Mouse (Mus musculus): Measurements from ENCODE around the gene Fam229b. TPM values are rescaled to one million over a fixed set of nuclear protein-coding genes. Genes with fewer than 3 reads are reported as not detected.

Gene Fam229b
- polyA plus RNA-seq, 1 experiment from 2014 or later, result 11.8 TPM

GRCm38 (mm10) chr10:39142216-39142615, 8.5 kb upstream of the Fam229b start:
- DNase-seq (ENCODE audit: low spot score), result no peak
- no peak overlapping the region for H3K9ac ChIP-seq (ENCODE audit: low read length)
- ATAC-seq (ENCODE audit: insufficient read depth, low FRiP score, low TSS enrichment), result no peak
- H3K4me2 ChIP-seq (ENCODE audit: low read depth), result no peak overlapping the region
- no peak overlapping the region for H3K4me3 ChIP-seq (ENCODE audit: low read depth, low read length)
- peaks cover 4% of the 10 kb centered on the region; the same call in 1 of the 2 replicates for H3K36me3 ChIP-seq (ENCODE audit: control insufficient read depth, insufficient read depth, low read length)
- WGBS, result 77% methylated on average over 12 of the region's 12 CpGs
- H3K27ac ChIP-seq (ENCODE audit: low read depth, low read length), result no peak overlapping the region
- no peaks in the 10 kb centered on the region for H3K27me3 ChIP-seq (ENCODE audit: control insufficient read depth, insufficient read depth, low read length)
- no peaks in the 10 kb centered on the region for H3K9me3 ChIP-seq (ENCODE audit: control insufficient read depth, low read length)
- no peaks in the 10 kb centered on the region for H3K4me1 ChIP-seq (ENCODE audit: control insufficient read depth, insufficient read depth, low read length)

GRCm38 (mm10) chr10:39141401-39141800, 7.7 kb upstream of the Fam229b start:
- no peak overlapping the region for H3K27ac ChIP-seq (ENCODE audit: low read depth, low read length)
- ATAC-seq (ENCODE audit: insufficient read depth, low FRiP score, low TSS enrichment) (no peak), DNase-seq (ENCODE audit: low spot score) (no peak)
- H3K9me3 ChIP-seq (ENCODE audit: control insufficient read depth, low read length), result no peaks in the 10 kb centered on the region
- H3K9ac ChIP-seq (ENCODE audit: low read length), result no peak overlapping the region
- peaks cover 6% of the 10 kb centered on the region; the same call in 1 of the 2 replicates for H3K36me3 ChIP-seq (ENCODE audit: control insufficient read depth, insufficient read depth, low read length)
- WGBS, result 94% methylated on average over 2 of the region's 2 CpGs
- no peaks in the 10 kb centered on the region for H3K4me1 ChIP-seq (ENCODE audit: control insufficient read depth, insufficient read depth, low read length)
- no peak overlapping the region for H3K4me2 ChIP-seq (ENCODE audit: low read depth)
- H3K4me3 ChIP-seq (ENCODE audit: low read depth, low read length), result no peak overlapping the region
- no peaks in the 10 kb centered on the region for H3K27me3 ChIP-seq (ENCODE audit: control insufficient read depth, insufficient read depth, low read length)

GRCm38 (mm10) chr10:39140843-39141242, 7.1 kb upstream of the Fam229b start:
- Histone ChIP-seq H3K36me3 (ENCODE audit: control insufficient read depth, insufficient read depth, low read length) (peaks cover 4% of the 10 kb centered on the region; the same call in 1 of the 2 replicates), H3K9ac (ENCODE audit: low read length) (no peak overlapping the region), H3K27me3 (ENCODE audit: control insufficient read depth, insufficient read depth, low read length) (no peaks in the 10 kb centered on the region), H3K4me3 (ENCODE audit: low read depth, low read length) (no peak overlapping the region), H3K4me2 (ENCODE audit: low read depth) (no peak overlapping the region), H3K4me1 (ENCODE audit: control insufficient read depth, insufficient read depth, low read length) (no peaks in the 10 kb centered on the region), H3K27ac (ENCODE audit: low read depth, low read length) (no peak overlapping the region), H3K9me3 (ENCODE audit: control insufficient read depth, low read length) (no peaks in the 10 kb centered on the region)
- 46% methylated on average over 14 of the region's 14 CpGs for WGBS
- peak; percentile 78; the same call in 1 of the 2 replicates for ATAC-seq (ENCODE audit: insufficient read depth, low FRiP score, low TSS enrichment)
- DNase-seq (ENCODE audit: low spot score), result peak; percentile 76

- no peak overlapping the region for H3K9ac ChIP-seq (ENCODE audit: low read length)
- no peak for DNase-seq (ENCODE audit: low spot score)
- H3K4me3 ChIP-seq (ENCODE audit: low read depth, low read length), result no peak overlapping the region
- H3K27ac ChIP-seq (ENCODE audit: low read depth, low read length), result no peak overlapping the region
- no peak for ATAC-seq (ENCODE audit: insufficient read depth, low FRiP score, low TSS enrichment)
- WGBS, result 86% methylated on average over 6 of the region's 6 CpGs
- H3K9me3 ChIP-seq (ENCODE audit: control insufficient read depth, low read length), result no peaks in the 10 kb centered on the region
- no peak overlapping the region for H3K4me2 ChIP-seq (ENCODE audit: low read depth)
- H3K36me3 ChIP-seq (ENCODE audit: control insufficient read depth, insufficient read depth, low read length), result peaks cover 4% of the 10 kb centered on the region; the same call in 1 of the 2 replicates
- no peaks in the 10 kb centered on the region for H3K27me3 ChIP-seq (ENCODE audit: control insufficient read depth, insufficient read depth, low read length)
- peaks cover 4% of the 10 kb centered on the region; the same call in 1 of the 2 replicates for H3K4me1 ChIP-seq (ENCODE audit: control insufficient read depth, insufficient read depth, low read length)
These were observed 5.0 kb upstream of the Fam229b start for GRCm38 (mm10) chr10:39138761-39139160.

GRCm38 (mm10) chr10:39137766-39138165, 4.1 kb upstream of the Fam229b start:
- WGBS, result 92% methylated on average over 3 of the region's 3 CpGs
- DNase-seq (ENCODE audit: low spot score) (no peak), ATAC-seq (ENCODE audit: insufficient read depth, low FRiP score, low TSS enrichment) (no peak)
- no peak overlapping the region for H3K27ac ChIP-seq (ENCODE audit: low read depth, low read length)
- H3K4me1 ChIP-seq (ENCODE audit: control insufficient read depth, insufficient read depth, low read length), result peaks cover 4% of the 10 kb centered on the region; the same call in 1 of the 2 replicates
- peaks cover 3% of the 10 kb centered on the region; the same call in 1 of the 2 replicates for H3K36me3 ChIP-seq (ENCODE audit: control insufficient read depth, insufficient read depth, low read length)
- H3K9ac ChIP-seq (ENCODE audit: low read length), result no peak overlapping the region
- no peak overlapping the region for H3K4me3 ChIP-seq (ENCODE audit: low read depth, low read length)
- H3K9me3 ChIP-seq (ENCODE audit: control insufficient read depth, low read length), result no peaks in the 10 kb centered on the region
- no peaks in the 10 kb centered on the region for H3K27me3 ChIP-seq (ENCODE audit: control insufficient read depth, insufficient read depth, low read length)
- no peak overlapping the region for H3K4me2 ChIP-seq (ENCODE audit: low read depth)

- Histone ChIP-seq H3K27me3 (ENCODE audit: control insufficient read depth, insufficient read depth, low read length) (no peaks in the 10 kb centered on the region), H3K4me2 (ENCODE audit: low read depth) (no peak overlapping the region), H3K36me3 (ENCODE audit: control insufficient read depth, insufficient read depth, low read length) (no peaks in the 10 kb centered on the region), H3K27ac (ENCODE audit: low read depth, low read length) (no peak overlapping the region), H3K9ac (ENCODE audit: low read length) (no peak overlapping the region), H3K4me1 (ENCODE audit: control insufficient read depth, insufficient read depth, low read length) (no peaks in the 10 kb centered on the region), H3K9me3 (ENCODE audit: control insufficient read depth, low read length) (no peaks in the 10 kb centered on the region), H3K4me3 (ENCODE audit: low read depth, low read length) (no peak overlapping the region)
- DNase-seq (ENCODE audit: low spot score) (no peak), ATAC-seq (ENCODE audit: insufficient read depth, low FRiP score, low TSS enrichment) (no peak)
- 39% methylated on average over 4 of the region's 4 CpGs for WGBS
These were observed 12.3 kb downstream of the Fam229b start for GRCm38 (mm10) chr10:39121412-39121811.

- Histone ChIP-seq H3K4me3 (ENCODE audit: low read depth, low read length) (no peak overlapping the region), H3K4me2 (ENCODE audit: low read depth) (no peak overlapping the region), H3K4me1 (ENCODE audit: control insufficient read depth, insufficient read depth, low read length) (no peaks in the 10 kb centered on the region), H3K9me3 (ENCODE audit: control insufficient read depth, low read length) (no peaks in the 10 kb centered on the region), H3K27ac (ENCODE audit: low read depth, low read length) (no peak overlapping the region), H3K9ac (ENCODE audit: low read length) (no peak overlapping the region), H3K36me3 (ENCODE audit: control insufficient read depth, insufficient read depth, low read length) (no peaks in the 10 kb centered on the region), H3K27me3 (ENCODE audit: control insufficient read depth, insufficient read depth, low read length) (no peaks in the 10 kb centered on the region)
- DNase-seq (ENCODE audit: low spot score), result no peak
- 67% methylated on average over 4 of the region's 4 CpGs for WGBS
- ATAC-seq (ENCODE audit: insufficient read depth, low FRiP score, low TSS enrichment), result no peak
These were observed 24.2 kb downstream of the Fam229b start for GRCm38 (mm10) chr10:39109489-39109874.

GRCm38 (mm10) chr10:39108837-39109488, 24.8 kb downstream of the Fam229b start:
- WGBS, result 80% methylated on average over 10 of the region's 10 CpGs
- Histone ChIP-seq H3K9ac (ENCODE audit: low read length) (no peak overlapping the region), H3K9me3 (ENCODE audit: control insufficient read depth, low read length) (no peaks in the 10 kb centered on the region), H3K27ac (ENCODE audit: low read depth, low read length) (no peak overlapping the region), H3K4me1 (ENCODE audit: control insufficient read depth, insufficient read depth, low read length) (no peaks in the 10 kb centered on the region), H3K4me3 (ENCODE audit: low read depth, low read length) (no peak overlapping the region), H3K4me2 (ENCODE audit: low read depth) (no peak overlapping the region), H3K36me3 (ENCODE audit: control insufficient read depth, insufficient read depth, low read length) (no peaks in the 10 kb centered on the region), H3K27me3 (ENCODE audit: control insufficient read depth, insufficient read depth, low read length) (no peaks in the 10 kb centered on the region)
- no peak for ATAC-seq (ENCODE audit: insufficient read depth, low FRiP score, low TSS enrichment)
- no peak for DNase-seq (ENCODE audit: low spot score)

GRCm38 (mm10) chr10:39106935-39107334, 26.8 kb downstream of the Fam229b start:
- H3K4me3 ChIP-seq (ENCODE audit: low read depth, low read length), result no peak overlapping the region
- no peaks in the 10 kb centered on the region for H3K36me3 ChIP-seq (ENCODE audit: control insufficient read depth, insufficient read depth, low read length)
- no peak overlapping the region for H3K27ac ChIP-seq (ENCODE audit: low read depth, low read length)
- H3K4me2 ChIP-seq (ENCODE audit: low read depth), result no peak overlapping the region
- no peaks in the 10 kb centered on the region for H3K9me3 ChIP-seq (ENCODE audit: control insufficient read depth, low read length)
- no peak overlapping the region for H3K9ac ChIP-seq (ENCODE audit: low read length)
- WGBS, result 68% methylated on average over 4 of the region's 4 CpGs
- no peak for ATAC-seq (ENCODE audit: insufficient read depth, low FRiP score, low TSS enrichment)
- no peaks in the 10 kb centered on the region for H3K27me3 ChIP-seq (ENCODE audit: control insufficient read depth, insufficient read depth, low read length)
- DNase-seq (ENCODE audit: low spot score), result no peak
- no peaks in the 10 kb centered on the region for H3K4me1 ChIP-seq (ENCODE audit: control insufficient read depth, insufficient read depth, low read length)
